Mouse (Mus musculus) myocyte (in vitro differentiated cells): ENCODE data around the gene Gm21992.

Experiments
- CEBPB ChIP-seq: IDR thresholded peaks from 2 replicates; pipeline ENCODE4 v1.6.1; 2011; ENCODE audit warnings: mild to moderate bottlenecking, moderate library complexity; ENCODE audit not compliant: poor library complexity, insufficient read depth, severe bottlenecking
- E2F4 ChIP-seq: IDR thresholded peaks from one replicate; pipeline ENCODE4 v1.6.1; 2011; ENCODE audit warnings: mild to moderate bottlenecking, control low read depth, moderate library complexity; ENCODE audit not compliant: insufficient read depth
- MYOG ChIP-seq, 3 experiments: IDR thresholded peaks; one replicate each; pipeline ENCODE4 v1.6.1; 2011; ENCODE audit warnings: control low read depth in 2 of 3, low read depth in 2 of 3, mild to moderate bottlenecking in 2 of 3; ENCODE audit not compliant: insufficient read length in 2 of 3, control insufficient read depth in 1 of 3, insufficient read depth in 1 of 3
- POLR2A ChIP-seq: IDR thresholded peaks from one replicate; pipeline ENCODE4 v1.6.1; 2011; ENCODE audit warnings: low read depth, mild to moderate bottlenecking, control low read depth, moderate library complexity; ENCODE audit not compliant: insufficient read length
- POLR2AphosphoS2 ChIP-seq: IDR thresholded peaks from one replicate; pipeline ENCODE4 v1.6.1; 2011; ENCODE audit warnings: low read depth, control low read depth; ENCODE audit not compliant: insufficient read length
- SRF ChIP-seq: IDR thresholded peaks from one replicate; pipeline ENCODE4 v1.6.1; 2011; ENCODE audit warnings: low read depth; ENCODE audit not compliant: control insufficient read depth, insufficient read length
- TCF12 ChIP-seq: IDR thresholded peaks from one replicate; pipeline ENCODE4 v1.6.1; 2011; ENCODE audit warnings: mild to moderate bottlenecking, control low read depth; ENCODE audit not compliant: poor library complexity, insufficient read depth, severe bottlenecking
- TCF3 ChIP-seq: IDR thresholded peaks from one replicate; pipeline ENCODE4 v1.6.1; 2011; ENCODE audit warnings: low read depth, control low read depth; ENCODE audit not compliant: insufficient read length
- USF1 ChIP-seq: IDR thresholded peaks from one replicate; pipeline ENCODE4 v1.6.1; 2011; ENCODE audit warnings: low read depth, mild to moderate bottlenecking, control low read depth, moderate library complexity

- TF ChIP-seq POLR2A (no peak), USF1 (no peak), SRF (no peak), MYOG (IDR thresholded peaks at IDR 0.05; ENCODE audit: control insufficient read depth in 1 of 3, insufficient read depth in 1 of 3, insufficient read length in 2 of 3, low read depth in 2 of 3) (no peak), TCF12 (no peak), TCF3 (no peak), POLR2AphosphoS2 (no peak), E2F4 (no peak), CEBPB (no peak)
These were observed 73.5 kb downstream of the Gm21992 start for GRCm38 (mm10) chr19:4737866-4738265.
